Mouse (Mus musculus): Measurements from ENCODE around the gene Rbak. TPM values are rescaled to one million over a fixed set of nuclear protein-coding genes. Genes with fewer than 3 reads are reported as not detected.
"Not testable (repeated sequence)": the region's sequence is repeated elsewhere in the genome, so short reads cannot be mapped to it uniquely, and the experiment has no call there.

Rbak gene
- polyA plus RNA-seq, 1 experiment from 2014 or later = 13.1 TPM

DNA sequence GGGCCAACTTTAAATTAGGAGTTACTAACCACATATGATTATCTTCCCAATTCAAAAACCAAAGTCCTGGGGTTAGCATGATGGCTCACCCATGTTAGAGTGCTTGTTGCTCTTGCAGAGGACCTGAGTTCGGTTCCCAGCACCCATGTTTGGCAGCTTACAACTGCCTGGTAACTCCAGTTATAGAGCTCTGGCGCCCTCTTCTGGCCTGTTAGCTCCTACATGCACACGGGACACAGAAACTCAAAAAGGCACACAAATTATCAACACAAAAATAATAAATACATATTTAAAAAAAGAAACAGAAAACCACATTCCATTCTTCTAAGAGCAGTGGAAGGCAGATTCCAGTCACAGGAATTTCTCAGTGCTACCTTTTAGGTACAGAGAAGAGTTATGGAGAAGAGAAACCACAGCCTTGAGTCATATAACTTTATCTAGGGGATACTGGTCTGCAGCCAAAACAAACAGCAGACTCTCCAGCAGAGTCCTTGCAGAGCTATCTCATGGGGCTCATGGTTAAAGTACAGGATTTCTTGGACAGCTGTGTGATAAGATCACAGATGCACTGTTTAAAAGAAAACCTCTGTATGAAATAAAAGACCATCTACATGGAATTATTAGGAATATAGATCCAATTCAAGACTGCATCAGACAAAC, 2.9 kb downstream of the Rbak start:
- 89% methylated on average over 3 of the region's 3 CpGs for WGBS
- H3K27ac ChIP-seq (replicated peaks) = no peak overlapping the region
- no peak overlapping the region for H3K9ac ChIP-seq (replicated peaks)
- peaks cover 14% of the 10 kb centered on the region for H3K4me1 ChIP-seq
- H3K4me3 ChIP-seq (replicated peaks) = no peak overlapping the region
- no peak overlapping the region for H3K4me2 ChIP-seq
- H3K36me3 ChIP-seq = peaks cover 60% of the 10 kb centered on the region
- no peaks in the 10 kb centered on the region for H3K27me3 ChIP-seq (replicated peaks)
- no peak for ATAC-seq (ENCODE audit: low FRiP score)
- 0 out of 2 replicates have a peak, but pooled peaks cover 2% of the 10 kb centered on the region for H3K9me3 ChIP-seq (replicated peaks)

DNA sequence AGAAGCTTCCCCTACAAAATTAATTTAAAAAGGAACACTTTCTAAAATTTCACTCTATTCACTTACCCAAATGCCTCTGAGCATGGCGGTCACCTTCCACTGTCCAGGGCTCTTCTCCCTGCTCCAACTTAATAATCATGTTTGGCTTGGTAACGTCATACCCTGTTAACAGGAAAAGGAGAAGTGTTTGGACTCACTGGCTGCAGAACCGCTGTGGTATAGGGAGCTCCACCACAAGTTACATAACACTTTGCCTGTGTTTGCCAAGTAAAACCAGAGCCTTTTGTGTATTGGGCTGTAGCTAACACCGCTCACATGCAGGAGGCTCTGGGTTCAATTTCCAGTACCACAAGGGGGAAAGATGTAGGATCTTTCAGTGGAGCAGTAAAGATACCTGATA, 4.6 kb downstream of the Rbak start:
- H3K9ac ChIP-seq (replicated peaks) = no peak overlapping the region

DNA sequence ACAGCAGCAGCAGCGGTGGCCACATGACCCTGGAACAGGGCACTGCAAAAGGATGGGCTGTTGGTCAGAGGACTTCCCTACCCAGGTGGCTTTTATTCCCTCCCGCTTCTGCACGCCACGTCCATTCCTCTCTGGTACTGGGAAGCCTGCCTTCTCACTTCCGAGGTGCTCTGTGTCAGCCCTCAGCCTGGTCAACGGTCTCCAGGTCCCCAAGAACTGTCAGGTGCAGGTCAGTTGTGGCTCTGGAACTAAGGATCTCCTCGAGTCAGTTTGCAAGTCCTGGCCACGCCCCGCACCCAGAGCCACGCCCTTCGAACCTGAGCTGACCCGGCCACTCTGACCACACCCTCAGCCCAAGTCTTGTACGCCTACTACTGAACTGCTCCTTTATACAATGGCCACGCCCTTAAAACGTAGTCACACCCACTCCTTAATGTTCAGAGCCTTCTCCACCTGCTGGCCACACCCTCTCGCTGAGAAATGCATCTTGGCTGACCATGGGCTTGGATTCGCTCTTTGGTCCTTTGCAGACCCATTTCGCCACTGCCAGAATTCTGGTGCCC, 15.0 kb downstream of the Rbak start:
- H3K4me2 ChIP-seq = no peak overlapping the region
- H3K9me3 ChIP-seq (replicated peaks) = no peaks in the 10 kb centered on the region

More for the DNA sequence above, 4.6 kb downstream of the Rbak start:
- Histone ChIP-seq H3K27me3 (replicated peaks) (no peaks in the 10 kb centered on the region), H3K9me3 (replicated peaks) (0 out of 2 replicates have a peak, but pooled peaks cover 2% of the 10 kb centered on the region), H3K4me1 (peaks cover 14% of the 10 kb centered on the region), H3K36me3 (peaks cover 77% of the 10 kb centered on the region), H3K4me3 (replicated peaks) (no peak overlapping the region), H3K4me2 (no peak overlapping the region), H3K27ac (replicated peaks) (no peak overlapping the region)
- 94% methylated on average over 4 of the region's 4 CpGs for WGBS
- ATAC-seq (ENCODE audit: low FRiP score) = no peak

DNA sequence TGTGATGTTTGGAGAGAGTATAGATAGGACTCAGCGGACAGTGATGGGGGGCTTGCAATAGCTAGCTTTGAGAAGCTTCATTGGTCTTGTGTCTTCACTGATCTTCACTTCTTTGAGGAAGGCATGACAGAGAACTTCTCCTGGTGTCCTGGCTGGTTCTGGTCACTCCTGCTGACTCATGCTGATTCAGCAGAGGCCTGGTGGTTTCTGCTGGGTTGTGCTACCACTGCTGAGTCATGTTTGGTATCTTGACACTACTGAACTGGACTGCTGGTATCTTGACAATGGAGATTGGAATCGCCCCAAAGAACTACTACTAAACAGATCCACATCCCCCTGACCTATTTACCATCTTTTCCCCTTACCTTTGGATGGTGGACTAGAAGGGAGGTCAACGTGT, 25.0 kb downstream of the Rbak start:
- ATAC-seq (ENCODE audit: low FRiP score) = no peak
- Histone ChIP-seq H3K4me1 (peaks cover 4% of the 10 kb centered on the region), H3K4me3 (replicated peaks) (no peak overlapping the region), H3K36me3 (no peaks in the 10 kb centered on the region), H3K9me3 (replicated peaks) (no peaks in the 10 kb centered on the region), H3K9ac (replicated peaks) (no peak overlapping the region), H3K4me2 (no peak overlapping the region), H3K27ac (replicated peaks) (no peak overlapping the region), H3K27me3 (replicated peaks) (peaks cover 38% of the 10 kb centered on the region)
- 91% methylated on average over 3 of the region's 3 CpGs for WGBS

More for the DNA sequence above, 15.0 kb downstream of the Rbak start:
- WGBS = 11% methylated on average over 18 of the region's 18 CpGs
- H3K4me1 ChIP-seq = no peaks in the 10 kb centered on the region; the same call in 1 of the 2 replicates
- ATAC-seq (ENCODE audit: low FRiP score) = no peak
- no peaks in the 10 kb centered on the region for H3K36me3 ChIP-seq
- no peak overlapping the region for H3K4me3 ChIP-seq (replicated peaks)
- H3K27ac ChIP-seq (replicated peaks) = no peak overlapping the region
- H3K9ac ChIP-seq (replicated peaks) = no peak overlapping the region
- 0 out of 2 replicates have a peak, but pooled peaks cover 7% of the 10 kb centered on the region for H3K27me3 ChIP-seq (replicated peaks)

DNA sequence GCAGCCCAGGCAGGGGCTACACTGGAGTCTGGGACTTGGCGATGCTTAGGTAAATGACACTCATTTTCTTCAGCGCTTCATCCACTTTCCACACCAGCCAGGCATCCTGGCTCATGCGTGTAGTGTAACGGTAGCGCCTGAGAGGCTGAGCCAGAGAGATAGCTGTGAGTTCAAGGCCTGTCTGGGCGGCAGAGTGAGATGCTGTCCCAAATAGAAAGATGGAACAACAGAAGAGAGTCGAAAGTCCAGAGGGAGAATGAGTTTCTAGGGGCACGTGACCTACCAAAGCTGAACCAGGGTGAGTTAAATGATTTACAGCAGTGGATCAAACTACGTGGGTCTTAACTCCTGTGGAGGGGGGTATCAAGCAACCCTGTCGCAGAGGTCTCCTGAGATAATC, 26.8 kb downstream of the Rbak start:
- Histone ChIP-seq H3K9ac (replicated peaks) (no peak overlapping the region), H3K27ac (replicated peaks) (no peak overlapping the region), H3K4me2 (no peak overlapping the region), H3K4me1 (peaks cover 4% of the 10 kb centered on the region), H3K9me3 (replicated peaks) (no peaks in the 10 kb centered on the region), H3K4me3 (replicated peaks) (no peak overlapping the region), H3K27me3 (replicated peaks) (peaks cover 32% of the 10 kb centered on the region), H3K36me3 (no peaks in the 10 kb centered on the region)
- ATAC-seq (ENCODE audit: low FRiP score) = no peak
- WGBS = 91% methylated on average over 10 of the region's 10 CpGs

DNA sequence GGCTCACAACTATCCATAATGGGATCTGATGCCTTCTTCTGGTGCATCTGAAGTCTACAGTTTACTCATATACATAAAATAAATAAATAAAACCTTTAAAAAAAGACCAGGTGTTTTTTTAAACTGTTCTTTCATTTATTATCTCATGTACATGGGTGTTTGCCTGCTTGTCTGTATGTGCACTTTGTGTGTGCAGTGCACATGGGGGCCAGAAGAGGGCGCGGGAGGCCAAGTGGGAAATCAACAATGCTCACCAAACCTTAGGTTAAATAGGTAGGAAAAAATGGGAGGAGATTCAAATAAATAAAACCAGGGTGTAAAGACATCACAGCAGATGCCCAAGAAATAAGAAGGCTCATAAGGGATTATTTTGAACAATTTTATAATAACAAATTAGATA, 30.5 kb downstream of the Rbak start:
- Histone ChIP-seq H3K9me3 (replicated peaks) (no peaks in the 10 kb centered on the region), H3K9ac (replicated peaks) (no peak overlapping the region), H3K27ac (replicated peaks) (no peak overlapping the region), H3K4me3 (replicated peaks) (no peak overlapping the region), H3K4me2 (no peak overlapping the region), H3K36me3 (no peaks in the 10 kb centered on the region), H3K4me1 (no peaks in the 10 kb centered on the region), H3K27me3 (replicated peaks) (0 out of 2 replicates have a peak, but pooled peaks cover 4% of the 10 kb centered on the region)
- ATAC-seq (ENCODE audit: low FRiP score) = no peak
- 76% methylated on average over 2 of the region's 2 CpGs for WGBS

DNA sequence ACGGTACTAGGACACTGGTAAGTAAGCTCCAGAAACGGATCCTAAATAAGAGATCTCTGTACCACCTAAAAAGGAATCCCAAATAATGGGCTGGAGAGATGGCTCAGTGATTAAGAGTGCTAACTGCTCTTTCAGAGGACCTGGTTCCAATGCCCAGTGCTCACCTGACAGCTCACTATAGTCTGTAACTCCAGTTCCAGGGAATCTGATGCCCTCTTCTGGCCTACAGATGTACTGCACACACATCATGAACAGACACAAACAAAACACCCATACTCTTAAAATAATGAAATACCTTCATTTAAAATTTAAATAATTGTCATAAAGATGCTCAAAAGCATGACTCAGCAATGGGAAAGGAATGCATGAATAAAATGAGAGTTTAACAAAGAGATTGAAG, 31.0 kb downstream of the Rbak start:
- H3K27ac ChIP-seq (replicated peaks) = no peak overlapping the region
- no peaks in the 10 kb centered on the region for H3K9me3 ChIP-seq (replicated peaks)
- H3K27me3 ChIP-seq (replicated peaks) = no peaks in the 10 kb centered on the region
- no peak for ATAC-seq (ENCODE audit: low FRiP score)
- H3K4me1 ChIP-seq = no peaks in the 10 kb centered on the region
- no peak overlapping the region for H3K4me2 ChIP-seq
- no peak overlapping the region for H3K9ac ChIP-seq (replicated peaks)
- no peaks in the 10 kb centered on the region for H3K36me3 ChIP-seq
- H3K4me3 ChIP-seq (replicated peaks) = no peak overlapping the region
- 97% methylated on average over 2 of the region's 2 CpGs for WGBS

DNA sequence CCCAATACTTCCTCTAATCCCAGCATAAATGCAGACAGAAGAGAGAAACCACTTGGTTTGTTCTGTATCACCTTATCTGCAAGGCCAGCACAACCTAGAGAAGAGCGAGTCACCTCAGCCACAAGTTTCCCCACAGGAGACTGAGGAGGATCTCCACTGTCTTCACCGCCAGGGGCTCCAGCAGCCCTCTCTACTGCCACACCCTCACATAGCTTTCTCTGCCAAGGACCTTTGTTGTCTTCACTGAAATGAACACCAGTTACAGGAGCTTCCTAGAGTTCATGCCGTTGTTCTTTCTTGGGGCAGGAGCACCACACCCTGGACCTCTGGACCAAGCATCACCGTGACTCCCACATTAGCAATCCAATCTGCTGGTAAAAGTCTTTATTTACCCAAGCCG, 31.9 kb downstream of the Rbak start:
- no peaks in the 10 kb centered on the region for H3K9me3 ChIP-seq (replicated peaks)
- H3K4me3 ChIP-seq (replicated peaks) = no peak overlapping the region
- H3K36me3 ChIP-seq = no peaks in the 10 kb centered on the region
- 90% methylated on average over 5 of the region's 5 CpGs for WGBS
- no peak overlapping the region for H3K27ac ChIP-seq (replicated peaks)
- H3K4me1 ChIP-seq = no peaks in the 10 kb centered on the region
- H3K9ac ChIP-seq (replicated peaks) = no peak overlapping the region
- no peak overlapping the region for H3K4me2 ChIP-seq
- no peak for ATAC-seq (ENCODE audit: low FRiP score)
- H3K27me3 ChIP-seq (replicated peaks) = no peaks in the 10 kb centered on the region

DNA sequence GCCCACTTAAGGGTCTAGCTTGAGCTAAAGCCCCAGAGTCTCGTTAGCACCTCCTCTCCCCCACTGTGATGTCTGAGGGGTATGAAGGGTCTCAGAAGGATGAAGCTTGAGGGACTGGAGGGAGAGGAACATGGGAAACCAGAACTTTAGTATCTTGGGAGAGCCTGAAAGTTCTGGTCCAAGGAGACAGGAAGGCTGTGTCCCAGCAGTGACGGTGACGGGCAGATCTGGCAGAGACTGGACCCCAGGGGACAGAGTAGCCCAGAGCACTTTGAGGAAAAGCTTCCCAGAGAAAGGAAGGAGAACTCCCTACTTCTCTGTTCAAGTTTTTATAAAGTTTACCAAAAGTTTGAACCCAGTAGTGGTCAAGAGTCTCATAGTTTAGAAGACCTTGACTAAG, 33.1 kb downstream of the Rbak start, which contains the start of gene Olfr718-ps1:
TSS of gene Olfr718-ps1 (minus strand) at position 101 of the 400 bp plus-strand sequence.
- Histone ChIP-seq H3K36me3 (no peaks in the 10 kb centered on the region), H3K9me3 (replicated peaks) (no peaks in the 10 kb centered on the region), H3K27me3 (replicated peaks) (no peaks in the 10 kb centered on the region), H3K4me3 (replicated peaks) (no peak within 1 kb of the TSS), H3K4me2 (no peak within 1 kb of the TSS), H3K9ac (replicated peaks) (no peak within 1 kb of the TSS), H3K27ac (replicated peaks) (no peak within 1 kb of the TSS), H3K4me1 (no peaks in the 10 kb centered on the region)
- no peak for ATAC-seq (ENCODE audit: low FRiP score)
- 70% methylated on average over 3 of the region's 3 CpGs for WGBS

DNA sequence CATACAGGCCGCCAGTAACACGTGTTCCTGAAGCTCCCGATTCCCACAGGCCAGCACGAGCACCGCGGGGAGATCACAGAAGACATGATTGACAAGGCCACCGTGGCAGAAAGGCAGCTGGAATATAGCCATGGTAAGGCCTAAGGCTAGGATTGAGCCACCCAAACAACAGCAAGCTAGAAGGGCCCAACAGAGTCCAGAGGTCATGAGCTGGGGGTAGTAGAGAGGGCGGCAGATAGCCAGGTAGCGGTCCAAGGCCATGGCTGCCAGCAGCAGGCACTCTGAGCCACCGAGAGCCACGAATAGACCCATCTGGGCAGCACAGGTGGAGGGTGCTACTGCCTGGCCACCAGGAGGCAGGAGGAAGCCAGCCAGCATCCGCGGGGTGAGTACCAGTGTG, 43.0 kb downstream of the Rbak start:
- H3K36me3 ChIP-seq = no peaks in the 10 kb centered on the region
- H3K4me1 ChIP-seq = no peaks in the 10 kb centered on the region
- H3K4me2 ChIP-seq = no peak overlapping the region
- ATAC-seq (ENCODE audit: low FRiP score) = no peak
- 93% methylated on average over 13 of the region's 13 CpGs for WGBS
- no peaks in the 10 kb centered on the region for H3K9me3 ChIP-seq (replicated peaks)
- no peaks in the 10 kb centered on the region for H3K27me3 ChIP-seq (replicated peaks)
- H3K4me3 ChIP-seq (replicated peaks) = no peak overlapping the region
- no peak overlapping the region for H3K9ac ChIP-seq (replicated peaks)
- H3K27ac ChIP-seq (replicated peaks) = no peak overlapping the region

DNA sequence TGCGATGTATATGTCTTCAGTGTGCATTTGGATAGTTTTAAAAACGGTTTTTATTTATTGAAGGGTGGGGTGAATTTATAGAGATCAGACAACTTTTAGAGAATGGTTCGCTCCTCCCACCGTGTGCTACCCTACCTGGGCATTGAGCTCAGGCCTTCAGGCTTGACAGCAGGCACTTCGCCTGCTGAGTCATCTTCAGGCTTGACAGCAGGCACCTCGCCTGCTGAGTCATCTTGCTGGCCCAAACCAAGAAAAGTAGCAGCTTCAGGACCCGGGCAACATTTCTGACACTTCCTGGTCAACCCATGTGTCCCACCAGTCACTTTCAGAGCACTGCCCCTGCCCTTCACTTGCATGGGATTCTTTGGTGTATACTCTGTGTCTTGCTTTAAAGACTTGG, 45.5 kb downstream of the Rbak start:
- Histone ChIP-seq H3K4me1 (no peaks in the 10 kb centered on the region), H3K9me3 (replicated peaks) (no peaks in the 10 kb centered on the region)
- WGBS = 95% methylated on average over 7 of the region's 7 CpGs

DNA sequence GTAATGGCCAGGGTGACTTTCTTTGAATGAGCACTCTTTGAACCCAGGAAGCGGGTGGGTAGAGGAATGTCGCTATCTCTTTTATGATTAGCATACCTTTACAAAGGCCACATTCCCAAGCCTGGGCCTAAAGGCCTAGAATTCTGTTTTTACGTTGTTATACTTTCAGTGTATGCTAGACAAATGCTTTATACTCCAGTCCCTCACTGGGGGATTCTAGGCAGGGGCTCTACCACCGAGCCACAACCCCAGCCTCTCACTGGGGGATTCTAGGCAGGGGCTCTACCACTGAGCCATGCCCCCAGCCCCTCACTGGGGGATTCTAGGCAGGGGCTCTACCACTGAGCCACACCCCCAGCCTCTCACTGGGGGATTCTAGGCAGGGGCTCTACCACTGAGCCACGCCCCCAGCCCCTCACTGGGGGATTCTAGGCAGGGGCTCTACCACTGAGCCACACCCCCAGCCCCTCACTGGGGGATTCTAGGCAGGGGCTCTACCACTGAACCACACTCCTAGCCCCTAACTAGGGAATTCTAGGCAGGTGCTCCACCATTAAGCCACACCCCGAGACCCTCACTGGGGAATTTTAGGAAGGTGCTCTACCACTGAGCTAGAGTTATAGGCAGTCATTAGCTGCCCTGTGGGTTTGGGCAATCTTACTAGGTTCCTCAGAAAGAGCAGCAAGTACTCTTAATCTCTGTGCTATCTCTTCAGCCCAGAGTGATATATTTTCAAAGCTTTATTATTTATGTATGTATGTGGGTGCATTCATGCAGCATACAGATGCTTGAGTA, 46.2 kb downstream of the Rbak start:
- not testable (repeated sequence) for H3K9ac ChIP-seq (replicated peaks); H3K27me3 ChIP-seq (replicated peaks); H3K4me2 ChIP-seq; H3K9me3 ChIP-seq (replicated peaks); H3K27ac ChIP-seq (replicated peaks); H3K4me1 ChIP-seq; H3K4me3 ChIP-seq (replicated peaks); H3K36me3 ChIP-seq; ATAC-seq (ENCODE audit: low FRiP score)
- 90% methylated on average over 4 of the region's 6 CpGs for WGBS

More for the DNA sequence above, 45.5 kb downstream of the Rbak start:
- no peak overlapping the region for H3K27ac ChIP-seq (replicated peaks)
- ATAC-seq (ENCODE audit: low FRiP score) = no peak
- H3K27me3 ChIP-seq (replicated peaks) = no peaks in the 10 kb centered on the region
- no peak overlapping the region for H3K4me2 ChIP-seq
- no peak overlapping the region for H3K4me3 ChIP-seq (replicated peaks)
- no peaks in the 10 kb centered on the region for H3K36me3 ChIP-seq
- H3K9ac ChIP-seq (replicated peaks) = no peak overlapping the region

Measured in neural tube, embryonic 15.5 days (tissue).